Mouse (Mus musculus) heart, adult 2 months (tissue): ENCODE data around the gene Emc10. TPM values are rescaled to one million over a fixed set of nuclear protein-coding genes. Genes with fewer than 3 reads are reported as not detected.

Experiments used
- DNase-seq, 2 experiments: peaks; one replicate each; pipeline ENCODE4 v3.0.0; 2021
- H3K27ac ChIP-seq: fragments of 200-600 bp; 2 replicates; pipeline ENCODE4 v1.8.1; 2022
- H3K27me3 ChIP-seq: fragments of 200-500 bp; 2 replicates; pipeline ENCODE4 v1.6.1; 2012; ENCODE audit warnings: mild to moderate bottlenecking, low read length, inconsistent platforms, mixed read lengths; ENCODE audit not compliant: control insufficient read depth, insufficient read depth
- H3K36me3 ChIP-seq: fragments of 200-500 bp; 2 replicates; pipeline ENCODE4 v1.6.1; 2012; ENCODE audit warnings: low read length, inconsistent platforms; ENCODE audit not compliant: control insufficient read depth, insufficient read depth
- H3K4me1 ChIP-seq: fragments of 200-500 bp; 2 replicates; pipeline ENCODE4 v1.6.1; 2011; ENCODE audit warnings: low read length; ENCODE audit not compliant: control insufficient read depth, insufficient read depth
- H3K4me3 ChIP-seq: fragments of 200-600 bp; 2 replicates; pipeline ENCODE4 v1.8.1; 2022
- H3K79me2 ChIP-seq: fragments of 200-500 bp; replicated peaks from 2 replicates; pipeline ENCODE4 v1.6.1; 2012; ENCODE audit warnings: mild to moderate bottlenecking, inconsistent platforms, low read length, moderate library complexity, mixed read lengths; ENCODE audit not compliant: control insufficient read depth, insufficient read depth
- H3K9ac ChIP-seq: fragments of 200-500 bp; 2 replicates; pipeline ENCODE4 v1.6.1; 2012; ENCODE audit warnings: low read depth, mild to moderate bottlenecking, control low read depth, inconsistent platforms, low read length, mixed read lengths
- CTCF ChIP-seq: fragments of 200-600 bp; IDR thresholded peaks from 2 replicates; pipeline ENCODE4 v1.8.1; 2022; ENCODE audit warnings: antibody characterized with exemption, mild to moderate bottlenecking, moderate library complexity
- EP300 ChIP-seq: fragments of 200-500 bp; IDR thresholded peaks from 2 replicates; pipeline ENCODE4 v1.6.1; 2011; ENCODE audit warnings: low read depth, low read length, control low read depth; ENCODE audit not compliant: insufficient read depth
- POLR2A ChIP-seq: fragments of 200-500 bp; IDR thresholded peaks from 2 replicates; pipeline ENCODE4 v1.6.1; 2011; ENCODE audit warnings: mild to moderate bottlenecking, low read depth, low read length, control low read depth; ENCODE audit not compliant: insufficient read depth
- WGBS: fragments of 180-500 bp; shearing (Covaris S2); methylation state at CpG from one replicate; pipeline ENCODE4 v1.1.7; 2018; 5-methylcytosine and 5-hydroxymethylcytosine counted together
- intact Hi-C: fragments of 180-260 bp; cut with DNase I; formaldehyde crosslinking; loops from one replicate; pipeline ENCODE4 v1.15.1; 2025
- polyA plus RNA-seq: library from polyadenylated mRNA; depleted of rRNA; stranded (reverse); fragments of >200 nt; gene quantifications from 2 replicates; pipeline ENCODE4 v1.2.3, GENCODE M21; 2012
- total RNA-seq, 2 experiments: library from RNA; stranded (reverse); gene quantifications; 2 replicates each; pipeline ENCODE4 v1.2.3; 2021

Gene Emc10
- total and polyA plus RNA-seq, 3 experiments: 86.1 to 180 (median 87.6) TPM

DNA sequence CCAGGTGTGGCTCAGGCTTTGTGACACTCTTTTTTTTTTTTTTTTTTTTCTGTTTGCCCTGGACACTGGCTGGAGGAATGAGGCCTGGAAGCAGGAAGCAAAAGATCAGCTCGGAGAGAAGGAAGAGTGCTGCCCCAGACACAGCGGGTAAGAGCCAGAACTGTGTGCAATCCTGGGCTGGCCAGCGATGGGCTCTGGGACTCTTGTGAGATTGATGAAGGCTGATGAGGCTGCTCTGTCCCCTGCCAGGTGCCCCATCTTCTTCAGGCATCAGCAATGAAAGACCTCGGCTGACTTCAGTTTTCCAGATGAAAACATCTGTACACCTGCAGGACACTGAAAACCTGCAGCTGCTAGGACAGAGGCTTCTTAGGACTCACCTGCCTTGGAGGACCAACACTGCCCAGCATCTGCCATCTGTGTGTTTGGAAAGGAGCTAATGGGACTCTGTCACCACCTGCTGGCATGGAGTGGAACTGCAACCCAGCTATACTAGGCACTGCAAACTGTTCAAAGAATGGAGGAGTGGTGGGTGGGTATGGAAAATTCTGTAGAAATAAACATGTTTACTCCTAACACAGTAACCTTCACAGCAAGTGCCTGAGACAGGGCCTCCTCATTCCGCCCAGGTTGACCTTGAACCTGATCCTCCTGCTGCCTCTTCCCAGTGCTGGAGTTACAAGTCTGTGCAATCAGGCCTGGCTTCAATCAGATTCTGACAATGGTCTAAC, 11.3 kb downstream of the Emc10 start:
- H3K27ac ChIP-seq: no peak overlapping the region
- H3K4me3 ChIP-seq: no peak overlapping the region
- TF ChIP-seq POLR2A (no peak), EP300 (peak; percentile 91; the same call in 1 of the 2 replicates)
- H3K27me3 ChIP-seq: no peaks in the 10 kb centered on the region
- intact Hi-C loops: loop anchor here (2.0 to 5.0 kb wide), 2 partner anchors 38 to 86 kb away; no protein-coding TSS in a partner anchor
- no peaks in the 10 kb centered on the region for H3K4me1 ChIP-seq
- no peak overlapping the region for H3K9ac ChIP-seq
- no peaks in the 10 kb centered on the region for H3K79me2 ChIP-seq
- WGBS: 32% methylated on average over 5 of the region's 5 CpGs
- peak; percentile 55 to 82 for DNase-seq
- H3K36me3 ChIP-seq: no peaks in the 10 kb centered on the region

DNA sequence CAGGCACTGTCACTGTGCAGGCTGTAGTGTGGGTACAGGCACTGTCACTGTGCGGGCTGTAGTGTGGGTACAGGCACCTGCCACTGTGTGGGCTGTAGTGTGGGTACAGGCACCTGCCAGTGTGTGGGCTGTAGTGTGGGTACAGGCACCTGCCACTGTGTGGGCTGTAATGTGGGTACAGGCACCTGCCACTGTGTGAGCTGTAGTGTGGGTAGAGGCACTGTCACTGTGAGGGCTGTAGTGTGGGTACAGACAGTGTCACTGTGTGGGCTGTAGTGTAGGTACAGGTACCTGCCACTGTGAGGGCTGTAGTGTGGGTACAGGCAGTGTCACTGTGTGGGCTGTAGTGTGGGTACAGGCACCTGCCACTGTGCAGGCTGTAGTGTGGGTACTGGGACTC, 12.2 kb downstream of the Emc10 start:
- Histone ChIP-seq H3K4me3 (no peak overlapping the region), H3K9ac (no peak overlapping the region), H3K36me3 (no peaks in the 10 kb centered on the region), H3K4me1 (no peaks in the 10 kb centered on the region), H3K27ac (no peak overlapping the region), H3K79me2 (no peaks in the 10 kb centered on the region), H3K27me3 (no peaks in the 10 kb centered on the region)
- 88% methylated on average over 1 of the region's 1 CpGs for WGBS
- intact Hi-C loops: loop anchor here (2.0 to 5.0 kb wide), 2 partner anchors 37 to 85 kb away; no protein-coding TSS in a partner anchor
- peak in 1 of 2 experiments; percentile 5 for DNase-seq
- TF ChIP-seq POLR2A (no peak), CTCF (no peak), EP300 (no peak)

DNA sequence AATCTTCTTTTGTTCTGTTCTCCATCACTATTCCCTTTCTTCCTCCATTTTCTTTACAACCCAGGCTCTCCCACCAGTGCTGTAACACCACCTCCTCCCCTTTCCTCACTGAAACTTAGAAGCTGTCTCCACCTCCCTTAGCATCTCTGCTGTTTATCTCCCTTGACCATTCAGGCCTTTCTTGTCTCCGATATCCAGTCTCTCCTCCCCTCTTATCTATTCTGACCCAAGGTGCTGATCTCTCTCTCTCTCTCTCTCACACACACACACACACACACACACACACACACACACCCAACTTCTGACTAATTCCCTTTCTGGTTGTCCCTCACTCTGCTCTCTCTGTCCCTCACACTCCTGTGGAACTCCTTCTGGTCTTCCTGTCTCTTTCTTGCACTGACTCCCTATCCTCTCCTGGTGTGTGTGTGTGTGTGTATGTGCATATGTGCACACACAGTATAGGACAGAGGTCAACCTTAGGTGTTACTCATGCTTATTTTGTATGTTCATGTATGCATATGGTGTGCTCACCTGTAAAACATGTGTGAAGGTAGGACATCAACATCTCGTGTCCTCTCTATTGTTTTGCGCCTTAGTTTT, 13.4 kb downstream of the Emc10 start:
- Histone ChIP-seq H3K36me3 (no peaks in the 10 kb centered on the region), H3K79me2 (no peaks in the 10 kb centered on the region), H3K4me1 (no peaks in the 10 kb centered on the region), H3K27ac (no peak overlapping the region), H3K4me3 (no peak overlapping the region), H3K9ac (no peak overlapping the region), H3K27me3 (no peaks in the 10 kb centered on the region)
- TF ChIP-seq EP300: no peak
- TF ChIP-seq POLR2A: no peak
- no peak for TF ChIP-seq CTCF
- WGBS: 46% methylated on average over 3 of the region's 3 CpGs
- intact Hi-C loops: loop anchor here (5.0 kb wide), 1 partner anchor 36 kb away; no protein-coding TSS in a partner anchor
- no peak for DNase-seq

DNA sequence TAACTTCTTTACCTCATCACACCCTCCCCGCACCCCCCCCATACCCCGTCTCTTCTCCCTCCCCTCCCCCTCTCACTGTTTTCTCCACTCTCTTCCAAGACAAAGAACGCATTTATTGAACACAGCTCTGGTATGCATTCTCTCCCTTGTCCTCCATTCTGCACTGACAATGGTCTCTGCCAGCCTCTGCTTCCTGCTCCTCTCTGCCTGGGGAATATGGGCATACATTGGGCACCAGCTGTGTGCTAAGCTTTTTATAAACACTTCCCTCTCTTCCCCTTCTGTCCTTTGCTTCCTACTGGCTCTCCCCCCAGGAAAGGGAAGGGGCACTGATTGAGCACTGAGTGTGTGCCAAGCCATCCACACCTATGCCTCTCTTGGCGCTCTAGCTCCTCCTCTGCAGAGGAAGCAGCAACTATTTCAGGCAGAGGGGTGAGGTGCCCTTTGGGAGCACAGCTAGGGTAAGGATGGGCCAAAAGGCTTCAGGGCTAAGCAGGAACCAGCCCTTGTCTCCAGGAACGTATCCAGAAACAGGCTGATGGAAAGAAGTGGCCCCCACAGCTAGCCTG, 21.2 kb downstream of the Emc10 start:
- intact Hi-C loops: no loop called here
- no peak overlapping the region for H3K9ac ChIP-seq
- 22% methylated on average over 5 of the region's 5 CpGs for WGBS

DNA sequence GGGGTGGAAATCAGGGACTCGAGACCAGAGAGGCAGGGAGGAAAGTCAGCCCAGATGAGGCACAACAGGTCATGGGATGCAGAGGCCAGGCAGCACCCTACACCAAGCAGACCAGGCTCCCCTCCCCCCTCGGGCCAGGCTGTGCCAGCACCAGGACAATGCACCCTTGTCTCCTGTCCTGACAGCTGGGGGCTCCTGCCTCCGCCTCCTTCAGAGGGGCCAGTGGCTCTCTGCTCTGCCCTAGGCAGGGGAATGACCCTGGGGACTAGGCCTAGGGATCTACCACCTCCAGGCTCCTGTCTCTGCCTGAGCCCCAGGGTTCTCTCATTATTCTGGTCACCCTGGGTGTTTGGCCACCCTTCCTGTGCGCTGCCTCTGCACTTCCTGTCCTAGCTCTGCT, 21.9 kb downstream of the Emc10 start:
- H3K27me3 ChIP-seq: no peaks in the 10 kb centered on the region
- H3K79me2 ChIP-seq: no peaks in the 10 kb centered on the region
- H3K9ac ChIP-seq: peak overlapping the region; percentile 61
- peak overlapping the region; percentile 48; the same call in 1 of the 2 replicates for H3K4me3 ChIP-seq
- peak; percentile 81 for TF ChIP-seq POLR2A
- no peak for TF ChIP-seq CTCF
- peak; percentile 91 for TF ChIP-seq EP300
- H3K36me3 ChIP-seq: no peaks in the 10 kb centered on the region
- peak overlapping the region; percentile 92 for H3K27ac ChIP-seq
- DNase-seq: peak; percentile 72 to 82
- whole genome bisulfite sequencing: 10% methylated on average over 4 of the region's 4 CpGs
- peaks cover 4% of the 10 kb centered on the region; the same call in 1 of the 2 replicates for H3K4me1 ChIP-seq
- intact Hi-C loops: no loop called here

More for the DNA sequence above, 21.2 kb downstream of the Emc10 start:
- no peak; the same call in 1 of the 2 replicates for TF ChIP-seq POLR2A
- no peak for TF ChIP-seq CTCF
- no peak for TF ChIP-seq EP300
- peaks cover 4% of the 10 kb centered on the region; the same call in 1 of the 2 replicates for H3K4me1 ChIP-seq
- peak overlapping the region; percentile 92; the same call in 1 of the 2 replicates for H3K27ac ChIP-seq
- H3K4me3 ChIP-seq: no peak overlapping the region
- H3K79me2 ChIP-seq: no peaks in the 10 kb centered on the region
- no peaks in the 10 kb centered on the region for H3K27me3 ChIP-seq
- H3K36me3 ChIP-seq: no peaks in the 10 kb centered on the region
- peak in 1 of 2 experiments; percentile 35 for DNase-seq
